Mouse (Mus musculus) thymus, postnatal 25 days (tissue): Measurements from ENCODE around the gene Fam219a.

Source experiments
- DNase-seq: peaks from one replicate; pipeline ENCODE4 v3.0.0; 2022

The Fam219a gene

DNA sequence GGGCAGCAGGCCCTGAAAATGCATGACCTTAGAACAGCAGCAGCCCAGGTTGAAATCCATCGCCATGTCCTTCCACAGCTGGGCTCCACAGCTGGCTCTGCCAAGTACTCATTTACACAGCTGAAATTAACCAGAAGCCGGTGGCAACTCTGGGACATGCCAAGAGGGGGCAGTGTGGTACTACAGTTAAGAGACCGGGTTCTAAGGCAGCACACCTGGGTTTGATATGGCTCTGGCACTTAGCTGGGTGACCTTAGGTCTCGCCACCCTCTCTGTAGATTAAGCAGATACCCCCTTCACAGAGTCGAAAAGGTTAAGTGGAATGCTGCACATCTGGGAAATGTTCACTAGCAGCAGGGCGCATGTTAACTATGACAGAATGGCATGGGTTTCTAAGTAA, 16.8 kb downstream of the Fam219a start:
- peak; percentile 81 for DNase-seq

DNA sequence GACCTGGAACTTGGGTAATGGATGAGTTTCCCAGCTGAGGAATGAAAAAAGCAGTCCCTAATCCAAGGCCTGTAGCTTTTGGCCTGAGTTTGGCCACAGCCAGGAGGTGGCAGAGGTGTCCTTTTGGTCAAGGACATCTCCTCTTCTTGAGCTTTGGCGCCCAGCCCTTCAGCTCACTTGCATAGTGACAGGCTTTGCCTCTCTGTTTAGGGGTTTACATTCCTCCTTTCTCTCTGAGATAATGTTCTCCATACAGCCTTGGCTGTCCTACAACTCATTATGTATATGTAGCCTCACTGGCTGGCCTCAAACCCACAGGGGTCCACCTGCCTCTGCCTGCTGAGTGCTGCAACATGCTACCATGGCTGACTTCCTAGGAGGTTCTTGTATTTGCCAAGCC, 22.3 kb downstream of the Fam219a start:
- no peak for DNase-seq

DNA sequence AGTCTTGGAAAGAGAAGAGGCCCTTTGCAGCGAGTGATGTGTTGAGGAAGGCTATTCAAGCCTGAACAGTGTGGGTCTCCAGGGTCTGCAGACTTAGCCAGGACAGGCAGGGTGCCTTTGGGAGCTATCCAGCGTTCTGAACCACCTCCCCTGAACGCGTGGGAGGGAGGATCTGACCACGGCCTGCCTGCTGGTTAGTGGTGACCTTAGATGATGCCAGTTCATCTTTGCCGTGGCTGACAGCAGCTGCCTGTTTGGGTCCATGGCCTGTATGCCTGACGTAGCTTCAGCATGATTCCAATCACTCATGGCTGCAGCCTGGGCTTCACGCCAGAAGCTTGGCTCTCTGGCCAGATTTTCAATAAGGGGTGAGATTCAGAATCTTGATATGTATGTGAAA, 23.4 kb downstream of the Fam219a start:
- no peak for DNase-seq

DNA sequence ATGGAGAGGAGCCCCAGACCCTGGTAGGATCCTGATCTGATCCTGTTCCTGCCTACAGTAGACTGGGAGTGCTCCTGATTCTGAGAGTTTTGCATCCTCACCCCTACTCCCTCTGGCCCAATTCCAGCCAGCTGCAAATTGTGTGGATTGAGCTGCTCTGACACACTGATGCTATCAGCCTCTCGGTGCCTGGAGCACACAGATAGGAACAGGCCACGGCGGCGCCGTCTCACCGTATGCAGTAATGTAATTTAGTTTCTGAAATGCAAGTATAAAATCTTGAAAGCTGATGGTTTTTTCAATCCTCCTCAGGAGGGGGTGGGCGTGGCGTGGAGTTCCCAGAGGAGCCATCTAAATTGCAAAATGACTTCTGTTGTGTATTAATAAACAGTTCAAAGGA, 27.2 kb downstream of the Fam219a start:
- DNase-seq: no peak

DNA sequence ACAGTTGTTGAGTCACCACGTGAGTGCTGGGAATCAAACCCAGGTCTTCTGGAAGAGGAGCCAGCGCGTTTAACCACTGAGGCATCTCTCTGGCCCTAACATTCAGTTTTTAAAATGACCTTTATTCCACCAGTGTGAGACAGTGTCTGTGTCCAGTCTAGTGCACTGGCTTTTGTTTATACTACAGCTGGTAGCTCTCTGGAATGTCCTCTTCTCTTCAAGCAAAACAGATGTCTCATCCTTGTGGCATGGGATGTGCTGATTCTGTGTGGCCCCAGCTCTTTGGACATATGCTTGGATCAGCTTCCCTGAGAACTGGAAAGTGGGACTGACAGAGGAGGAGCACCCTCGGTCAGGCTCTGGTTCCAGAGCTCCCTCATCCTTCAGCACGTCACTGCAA, 34.5 kb downstream of the Fam219a start:
- no peak for DNase-seq

DNA sequence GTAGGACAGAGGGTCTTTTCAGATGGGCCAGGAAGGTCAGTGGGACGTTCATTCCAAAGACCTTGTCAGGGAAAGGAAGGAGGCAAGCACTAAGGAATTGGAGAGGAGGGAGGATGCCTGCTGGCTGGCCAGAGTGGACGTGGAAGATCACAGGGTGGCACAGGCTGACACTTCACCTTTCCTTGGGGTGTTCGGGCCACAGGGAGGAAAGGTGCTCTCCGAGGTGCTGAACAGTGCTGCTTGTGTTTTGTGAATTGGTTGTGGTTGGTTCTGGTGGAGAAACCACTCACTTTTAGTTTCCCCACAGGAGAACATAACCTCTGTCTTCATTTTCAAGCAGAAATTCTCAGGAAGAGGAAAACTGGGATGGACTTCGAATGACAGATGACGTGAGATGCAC, 36.9 kb downstream of the Fam219a start:
- DNase-seq: peak; percentile 12

DNA sequence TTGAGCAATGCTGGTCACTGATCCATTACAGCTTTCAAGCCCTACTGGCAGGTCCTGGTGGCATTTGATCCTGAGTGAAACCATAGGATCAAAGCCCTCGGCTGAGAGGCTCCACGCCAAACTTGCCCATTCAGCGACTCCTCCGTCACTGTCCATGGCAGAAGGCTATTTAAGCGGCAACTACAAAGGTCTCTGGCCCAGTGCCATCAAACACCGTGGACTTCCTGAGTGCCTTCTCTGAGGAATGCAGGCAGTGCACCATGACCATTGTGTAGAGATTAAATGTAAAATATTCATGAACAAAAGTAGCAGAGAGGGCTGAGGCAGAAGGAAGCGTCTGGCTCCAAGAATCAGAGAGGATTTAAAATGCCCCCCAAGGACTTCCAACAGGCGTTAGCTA, 41.3 kb downstream of the Fam219a start:
- DNase-seq: no peak

DNA sequence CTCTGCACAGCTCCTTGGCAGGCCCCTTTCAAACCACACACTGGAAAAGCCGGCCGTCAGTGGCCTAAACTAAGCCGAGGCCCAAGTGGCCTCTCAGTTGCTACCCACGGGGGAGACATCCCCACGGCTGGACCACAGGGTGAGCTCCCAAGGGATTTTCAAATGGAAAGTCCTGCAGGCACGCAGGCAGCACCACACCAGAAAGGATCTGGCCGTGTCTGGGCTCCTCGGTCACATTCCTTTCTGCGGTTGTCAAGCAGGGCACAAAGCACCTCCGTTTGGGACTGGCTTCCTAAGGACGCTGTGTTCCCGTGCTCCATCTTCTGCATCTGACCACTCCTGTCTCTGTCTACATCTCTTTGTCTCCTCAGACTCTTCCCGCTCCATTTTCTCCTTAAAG, 42.3 kb downstream of the Fam219a start:
- no peak for DNase-seq

DNA sequence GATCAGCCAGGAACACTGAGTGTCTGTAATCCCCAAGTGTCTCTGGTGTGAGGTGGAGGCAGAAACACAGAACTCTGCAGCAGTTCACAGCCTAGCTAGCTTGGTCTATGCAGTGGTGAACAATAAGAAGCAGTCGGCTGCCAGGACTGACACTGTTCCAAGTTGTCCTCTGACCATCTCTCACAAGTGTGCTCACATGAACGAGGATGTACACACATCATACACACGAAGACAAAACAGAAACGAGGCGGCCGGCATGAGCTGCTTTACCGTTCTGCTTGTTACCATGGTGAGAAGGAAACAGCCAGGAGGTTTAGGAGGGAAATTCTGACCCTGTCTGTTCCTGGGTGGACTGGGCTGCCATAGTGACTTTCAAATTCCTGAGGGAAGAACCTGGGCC, 42.8 kb downstream of the Fam219a start:
- no peak for DNase-seq

DNA sequence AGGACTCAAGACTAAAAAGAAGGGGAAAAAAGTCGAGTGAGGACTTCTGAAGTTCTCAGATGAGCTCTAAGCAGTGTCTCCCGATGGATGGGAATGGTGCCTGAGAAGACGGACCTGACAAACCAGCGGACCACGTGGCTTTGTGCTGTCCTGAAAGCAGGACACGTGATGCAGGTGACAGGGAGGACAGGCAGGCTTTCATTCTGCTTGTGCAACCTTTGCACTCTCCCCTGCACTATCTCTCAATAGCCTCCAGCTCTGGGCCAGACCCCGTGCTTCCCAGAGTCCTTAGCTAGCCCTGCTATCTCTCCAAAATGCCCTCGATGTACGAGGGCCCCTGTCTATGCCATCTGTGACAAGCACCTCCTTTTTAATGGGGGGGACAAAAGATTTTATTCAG, 44.5 kb downstream of the Fam219a start:
- no peak for DNase-seq

DNA sequence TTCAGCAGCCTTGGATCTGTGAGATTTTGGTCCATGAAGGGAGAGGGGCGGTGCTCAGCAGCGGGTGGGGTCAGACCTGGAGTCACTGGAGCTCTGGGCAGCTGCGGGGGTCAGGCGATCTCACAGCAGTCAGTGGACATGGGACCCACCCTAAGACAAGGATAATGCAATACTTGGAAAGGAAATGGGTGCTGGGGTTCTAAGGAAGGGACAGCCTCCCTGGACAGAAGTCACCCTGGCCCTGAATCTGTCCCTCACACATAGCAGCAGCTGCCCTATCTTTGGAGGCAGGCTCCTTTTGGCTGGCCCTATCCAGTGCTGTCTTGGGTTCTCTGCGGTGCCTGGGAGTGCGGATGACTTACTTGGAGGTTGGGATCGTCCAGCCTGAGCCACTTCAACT, 45.5 kb downstream of the Fam219a start:
- DNase-seq: no peak

DNA sequence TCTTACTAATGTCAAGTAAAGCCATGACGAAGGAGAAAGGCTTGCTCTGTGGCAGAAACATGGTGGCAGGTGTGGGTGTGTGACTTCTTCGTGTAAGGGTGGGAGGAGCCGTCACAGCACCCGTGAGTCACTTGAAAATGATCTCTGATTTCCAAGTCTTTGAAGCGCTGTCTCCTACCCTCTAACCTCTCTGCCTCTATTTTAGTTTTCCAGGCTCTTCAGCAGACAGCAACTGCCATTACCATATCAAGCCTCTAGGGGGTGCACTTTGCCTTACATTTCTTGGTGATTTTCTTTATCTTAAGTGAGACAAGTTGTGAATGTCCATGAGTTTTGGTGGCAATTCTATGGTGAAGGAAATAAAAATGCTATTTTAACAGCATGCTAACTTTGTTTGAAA, 46.5 kb downstream of the Fam219a start:
- DNase-seq: peak; percentile 23

DNA sequence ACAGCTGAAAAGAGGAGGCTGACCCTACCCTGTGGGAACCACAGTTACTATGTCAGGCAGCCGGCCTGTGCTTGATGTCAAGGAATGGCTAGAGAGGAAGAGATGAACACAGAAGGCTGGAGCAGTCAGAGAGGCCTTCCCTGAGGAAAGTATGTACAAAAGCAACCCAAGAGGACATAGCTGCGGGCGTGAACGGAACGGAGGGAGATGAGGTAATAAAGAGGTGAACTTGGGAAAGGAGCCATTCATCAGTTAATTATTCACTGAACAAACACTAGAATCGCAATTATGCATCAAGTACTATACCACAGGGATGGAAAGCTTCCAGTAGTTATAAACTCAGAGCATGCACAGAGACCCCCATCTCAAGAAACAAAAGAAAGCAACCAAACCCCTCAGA, 47.2 kb downstream of the Fam219a start:
- DNase-seq: no peak

DNA sequence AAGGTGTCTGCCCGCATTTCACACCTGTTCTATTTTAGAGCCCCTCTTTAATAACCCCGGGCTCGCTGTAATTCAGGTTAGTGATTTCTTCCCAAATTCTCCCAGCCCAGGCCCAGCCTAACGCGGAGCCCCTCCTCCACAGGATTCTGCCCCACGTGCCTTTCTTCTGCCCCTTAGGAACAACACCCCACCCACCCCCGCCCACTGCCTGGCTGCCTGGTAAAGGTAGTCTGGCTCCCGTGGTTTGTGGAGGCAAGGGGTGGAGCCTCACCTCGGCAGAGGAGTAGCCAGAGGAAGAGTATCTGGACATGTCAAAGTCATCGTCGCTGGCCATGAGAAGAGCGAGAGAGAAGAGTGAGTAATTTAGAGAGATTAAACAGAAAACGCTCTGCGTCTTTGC, 48.7 kb downstream of the Fam219a start:
- DNase-seq: no peak

DNA sequence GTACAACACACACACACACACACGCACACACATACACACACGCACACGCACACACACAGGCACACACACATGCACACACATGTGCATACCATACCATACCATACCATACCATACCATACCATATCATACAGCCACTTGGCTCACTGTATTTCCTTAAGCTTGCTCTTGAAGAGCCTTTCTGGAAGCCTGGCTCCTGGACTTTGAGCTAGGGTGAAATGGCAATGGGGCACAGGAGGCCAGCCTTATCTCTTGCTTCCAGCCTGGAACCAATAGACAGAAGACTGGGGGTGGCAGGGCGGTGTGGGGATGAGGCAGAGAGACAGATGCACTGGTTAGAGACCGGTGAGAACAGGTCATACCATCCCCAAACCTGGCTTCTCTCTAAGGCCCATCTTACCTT, 50.1 kb downstream of the Fam219a start:
- no peak for DNase-seq

DNA sequence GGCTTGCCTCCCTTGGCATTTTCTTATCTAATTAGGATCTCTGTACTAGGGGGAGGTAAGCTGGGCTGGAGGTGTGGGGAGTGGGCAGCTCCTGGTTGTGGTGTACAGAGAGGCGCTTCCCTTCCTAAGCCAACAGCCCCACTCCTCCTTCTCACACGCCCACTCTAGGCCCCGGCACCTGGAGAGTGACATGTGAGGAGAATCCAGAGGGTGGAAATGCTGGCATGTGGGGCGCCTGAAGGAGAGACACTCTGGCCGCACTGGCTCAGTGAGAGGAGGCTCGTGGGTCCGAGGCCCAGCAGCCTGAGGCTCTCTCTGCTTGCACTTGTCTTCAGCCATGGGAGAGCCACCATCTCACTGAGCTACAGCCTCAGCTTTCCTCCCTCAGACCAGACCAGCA, 51.0 kb downstream of the Fam219a start:
- DNase-seq: no peak

DNA sequence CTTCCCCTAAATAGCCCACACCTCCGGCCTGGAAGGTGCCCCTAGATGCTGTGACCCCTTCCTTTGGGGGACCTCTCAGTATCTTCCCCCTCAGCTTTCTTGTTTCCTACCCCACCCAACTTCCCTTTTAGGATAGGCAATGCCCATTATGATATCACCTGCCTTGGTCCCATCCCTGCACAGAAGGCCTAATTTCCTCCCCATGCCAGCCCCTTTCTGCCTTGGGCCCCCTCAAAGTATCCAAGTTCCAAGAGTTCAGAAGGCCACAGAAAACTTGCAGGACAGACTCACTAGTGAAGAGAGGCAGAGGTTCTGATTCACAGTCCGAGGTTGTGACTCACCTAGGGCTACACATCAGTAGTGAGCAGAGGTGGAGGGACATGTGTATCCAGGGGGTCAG, 52.1 kb downstream of the Fam219a start, which contains the start of gene 1110017D15Rik:
Gene 1110017D15Rik (minus strand): TSS at position 101 of the 400 bp plus-strand sequence.
- no peak for DNase-seq

DNA sequence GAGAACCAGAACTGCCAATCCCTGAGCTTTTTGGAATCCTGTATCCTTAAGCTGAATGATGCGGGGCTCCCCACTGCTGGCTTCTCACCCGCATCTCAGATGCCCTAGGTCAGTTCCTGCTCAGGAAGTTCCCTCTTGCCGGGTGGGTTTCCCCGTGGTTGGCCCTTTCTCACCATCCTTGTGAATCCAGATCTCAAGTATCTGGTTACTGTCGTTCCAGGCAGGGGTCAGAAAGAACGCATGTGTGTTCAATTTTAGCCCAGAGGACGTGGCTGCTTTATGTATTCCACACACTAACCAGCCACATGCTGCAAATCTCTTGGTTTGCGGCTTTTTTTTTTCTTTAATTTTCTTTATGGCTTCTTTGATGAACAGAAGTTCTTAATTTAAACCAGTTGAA, 55.6 kb downstream of the Fam219a start:
- DNase-seq: no peak

DNA sequence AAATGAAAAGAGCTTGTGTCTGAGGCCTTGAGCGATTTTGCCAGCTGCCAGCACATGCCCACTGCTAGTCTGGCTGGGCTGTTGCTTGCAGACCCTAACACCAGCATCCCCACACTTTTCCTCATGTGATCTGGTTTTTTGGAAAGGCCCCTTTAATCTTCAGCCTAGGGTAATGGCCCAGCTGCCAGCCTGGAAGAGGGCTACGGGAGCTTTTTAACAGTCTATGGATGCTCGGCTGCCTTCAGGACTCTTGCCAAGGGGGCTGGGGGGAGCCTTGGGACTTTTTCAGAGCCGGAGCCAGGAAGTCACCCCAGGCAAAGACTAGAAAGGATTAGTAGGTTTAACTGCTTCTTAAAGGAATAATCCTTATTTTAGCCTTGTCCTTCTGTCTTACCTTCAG, 56.0 kb downstream of the Fam219a start:
- DNase-seq: no peak

DNA sequence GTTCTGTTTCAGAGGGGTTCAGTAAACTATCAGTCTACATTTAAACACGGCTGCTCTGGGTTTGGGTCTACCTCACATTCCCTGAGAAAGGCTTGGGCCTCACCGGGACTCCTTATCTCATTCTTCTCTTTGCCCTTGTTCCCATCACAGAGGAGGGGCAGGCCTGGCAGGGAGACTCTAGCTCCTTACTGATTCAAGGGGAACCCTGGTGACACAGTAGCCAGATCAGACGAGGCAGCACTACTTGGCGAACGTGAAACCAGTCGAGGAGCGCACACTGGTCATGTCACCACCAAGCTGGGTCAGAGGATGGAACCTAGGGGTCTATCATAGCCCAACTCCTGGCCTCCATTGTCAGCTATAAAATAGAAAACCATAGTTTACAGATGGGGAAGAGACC, 61.3 kb downstream of the Fam219a start:
- DNase-seq: no peak

DNA sequence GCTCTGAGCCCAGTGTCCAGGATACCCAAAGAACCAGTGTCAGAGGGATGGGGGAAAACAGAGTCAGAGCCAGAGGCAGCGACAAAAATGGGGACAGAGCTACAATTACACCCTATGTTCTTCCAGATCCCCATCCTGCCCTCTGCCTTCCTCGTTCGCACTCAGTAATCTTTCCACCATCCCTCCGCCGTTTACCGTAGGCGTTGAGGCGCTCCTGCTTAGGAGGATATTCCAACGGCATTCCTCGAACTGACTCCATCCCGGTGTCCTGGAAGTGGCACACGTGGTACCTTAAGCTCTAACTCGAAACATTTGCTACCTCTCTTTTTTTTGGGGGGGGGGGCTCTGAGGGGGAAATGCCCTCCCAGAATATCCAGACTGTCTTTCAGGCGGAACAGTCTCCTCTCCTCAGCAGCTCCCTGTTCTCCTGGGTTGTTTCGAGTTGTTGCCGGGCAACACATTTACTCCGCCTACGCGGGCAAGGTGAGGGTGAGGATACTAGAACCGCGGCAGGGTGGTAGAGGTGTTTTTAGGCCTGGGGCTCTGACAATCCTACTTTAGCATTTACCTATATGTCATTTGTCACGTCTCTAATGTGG, 61.9 kb downstream of the Fam219a start:
- no peak for DNase-seq

DNA sequence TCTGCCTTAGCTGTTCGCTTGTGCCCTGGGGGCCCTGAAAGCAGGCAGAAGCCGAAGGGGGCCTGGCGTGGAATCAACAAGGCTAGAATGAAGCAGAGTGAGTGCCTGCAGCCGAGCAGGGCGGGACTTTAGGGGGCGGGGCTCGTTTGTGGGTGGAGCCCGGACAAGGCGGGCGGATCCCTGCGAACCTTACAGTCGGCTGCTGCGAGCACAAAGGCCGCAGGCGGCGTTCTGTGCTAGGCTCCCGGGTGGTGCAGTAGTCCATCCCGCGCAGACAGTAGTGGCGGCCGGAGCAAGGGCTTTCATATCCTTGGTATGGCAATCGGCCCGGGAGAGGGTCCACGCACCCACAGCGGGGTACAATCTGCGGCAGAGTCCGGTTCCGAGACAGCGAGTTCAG, 62.4 kb downstream of the Fam219a start:
- peak; percentile 71 for DNase-seq

DNA sequence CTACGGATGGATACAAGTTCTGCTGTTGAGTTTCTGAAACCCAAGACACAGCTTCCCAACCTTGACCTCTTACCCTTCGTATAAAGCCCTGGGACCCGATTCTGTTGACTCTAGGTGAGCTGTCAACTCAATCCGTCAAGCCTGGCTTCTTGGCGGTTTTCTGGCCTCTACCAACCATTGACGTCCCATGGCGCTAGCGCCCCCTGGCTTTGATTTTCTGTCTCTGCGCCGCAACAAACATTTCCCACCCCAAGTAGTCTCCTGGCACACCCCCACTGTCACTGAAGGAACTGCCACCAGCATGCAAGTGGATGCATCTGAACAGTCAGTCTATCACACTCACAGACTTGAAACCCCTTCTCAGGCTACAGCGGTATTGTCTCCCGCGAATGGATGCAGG, 63.2 kb downstream of the Fam219a start:
- peak; percentile 40 for DNase-seq

DNA sequence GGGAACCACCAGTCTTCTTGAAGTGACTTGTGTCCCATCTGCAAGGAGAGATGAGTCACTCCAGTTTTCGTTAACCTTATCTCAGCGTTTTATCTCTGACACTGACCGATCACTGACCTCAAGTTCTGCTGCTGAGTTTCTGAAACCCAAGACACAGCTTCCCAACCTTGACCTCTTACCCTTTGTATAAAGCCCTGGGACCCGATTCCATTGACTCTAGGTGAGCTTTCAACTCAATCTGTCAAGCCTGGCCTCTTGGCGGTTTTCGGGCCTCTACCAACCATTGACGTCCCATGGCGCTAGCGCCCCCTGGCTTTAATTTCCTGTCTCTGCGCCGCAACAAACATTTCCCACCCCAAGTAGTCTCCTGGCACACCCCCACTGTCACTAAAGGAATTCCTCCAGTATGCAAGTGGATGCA, 64.2 kb downstream of the Fam219a start:
- no peak for DNase-seq

DNA sequence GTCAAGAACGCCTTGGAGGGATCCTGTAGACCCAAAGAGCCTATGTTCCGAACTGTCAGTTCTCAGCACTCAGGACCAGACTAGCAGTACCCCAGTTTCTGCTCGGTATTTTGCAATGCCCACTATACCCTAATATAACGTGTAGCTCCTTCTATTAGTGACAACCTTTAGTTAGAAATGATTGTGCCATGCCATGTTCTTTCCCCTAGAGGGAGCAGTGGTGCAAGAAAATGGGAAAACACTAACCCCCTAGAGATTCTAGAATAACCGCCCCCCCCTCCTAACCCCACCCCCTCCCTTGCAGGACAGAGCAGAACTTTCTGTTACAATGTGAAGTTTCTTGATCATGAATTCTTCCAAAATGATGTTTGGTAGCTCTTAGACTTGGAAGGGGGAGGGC, 65.0 kb downstream of the Fam219a start:
- no peak for DNase-seq

DNA sequence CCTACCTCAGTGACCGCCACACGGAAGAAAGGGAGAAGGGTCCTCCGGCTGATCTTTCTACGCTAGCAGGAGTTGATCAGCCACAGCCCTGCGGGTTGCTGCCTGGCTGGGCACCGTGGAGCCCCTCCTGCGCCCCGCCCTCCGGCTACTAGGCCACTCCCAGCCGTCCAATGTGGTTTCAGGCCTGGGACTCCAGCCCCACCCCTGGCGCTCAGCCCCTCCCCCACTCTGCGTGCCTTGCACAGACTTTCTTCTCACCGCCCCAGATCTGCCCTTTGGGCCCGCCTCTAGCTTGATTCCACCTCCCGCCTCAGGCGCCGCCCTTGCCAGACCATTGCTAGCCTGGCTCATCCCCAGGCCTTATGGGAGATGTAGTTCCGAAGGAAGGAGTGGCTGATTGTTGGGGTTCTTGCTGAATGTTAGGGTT, 66.3 kb downstream of the Fam219a start, which contains the start of gene AI464131:
Gene AI464131 (minus strand): TSS at position 91 of the 427 bp plus-strand sequence.
- peak; percentile 60 for DNase-seq
